Mouse (Mus musculus) midbrain, embryonic 13.5 days (tissue): Measurements from ENCODE around the gene Itm2b. TPM values are rescaled to one million over a fixed set of nuclear protein-coding genes. Genes with fewer than 3 reads are reported as not detected.

Experiments
- ATAC-seq: fragments of 200-750 bp; cut with Nextera tagmentation; 2 replicates; pipeline ENCODE4 v1.8.0; 2017; ENCODE audit warnings: mild to moderate bottlenecking, moderate TSS enrichment, moderate library complexity
- H3K27ac ChIP-seq: fragments of 300-500 bp; sonication (generic); 2 replicates; pipeline ENCODE4 v1.5.1; 2015; ENCODE audit warnings: inconsistent platforms, mild to moderate bottlenecking, moderate library complexity
- H3K27me3 ChIP-seq: fragments of 300-500 bp; sonication (generic); 2 replicates; pipeline ENCODE4 v1.6.1; 2015; ENCODE audit warnings: mild to moderate bottlenecking, inconsistent platforms
- H3K36me3 ChIP-seq: fragments of 300-500 bp; sonication (generic); 2 replicates; pipeline ENCODE4 v1.6.1; 2015; ENCODE audit warnings: mild to moderate bottlenecking, inconsistent platforms
- H3K4me1 ChIP-seq: fragments of 300-500 bp; sonication (generic); replicated peaks from 2 replicates; pipeline ENCODE4 v1.6.1; 2015; ENCODE audit warnings: inconsistent platforms
- H3K4me2 ChIP-seq: fragments of 300-500 bp; sonication (generic); replicated peaks from 2 replicates; pipeline ENCODE4 v1.6.1; 2015; ENCODE audit warnings: moderate library complexity, mild to moderate bottlenecking, inconsistent platforms
- H3K4me3 ChIP-seq: fragments of 300-500 bp; sonication (generic); replicated peaks from 2 replicates; pipeline ENCODE4 v1.5.1; 2015; ENCODE audit warnings: mild to moderate bottlenecking, inconsistent platforms
- H3K9ac ChIP-seq: fragments of 300-500 bp; sonication (generic); replicated peaks from 2 replicates; pipeline ENCODE4 v1.6.1; 2015; ENCODE audit warnings: mild to moderate bottlenecking, inconsistent platforms
- H3K9me3 ChIP-seq: fragments of 300-500 bp; sonication (generic); 2 replicates; pipeline ENCODE4 v1.6.1; 2016; ENCODE audit warnings: mild to moderate bottlenecking, inconsistent platforms
- WGBS: fragments of 180-500 bp; shearing (Covaris S2); methylation state at CpG from one replicate; pipeline ENCODE4 v1.1.7; 2015; 5-methylcytosine and 5-hydroxymethylcytosine counted together
- polyA plus RNA-seq: library from polyadenylated mRNA; unstranded; fragments of >200 nt; fragmentation: Nextera tagmentation; extraction: Ambion mirVana; gene quantifications from 2 replicates; pipeline ENCODE4 v1.2.1, GENCODE M21; 2015

Gene Itm2b
- polyA plus RNA-seq, 1 experiment from 2014 or later: 449 TPM

GRCm38 (mm10) chr14:73331386-73331785, 53.7 kb downstream of the Itm2b start:
- Histone ChIP-seq H3K4me1 (peaks cover 18% of the 10 kb centered on the region), H3K4me2 (no peak overlapping the region), H3K36me3 (no peaks in the 10 kb centered on the region), H3K27ac (no peak overlapping the region), H3K9me3 (no peaks in the 10 kb centered on the region), H3K4me3 (no peak overlapping the region), H3K9ac (no peak overlapping the region), H3K27me3 (no peaks in the 10 kb centered on the region)
- WGBS: 92% methylated on average over 4 of the region's 4 CpGs
- ATAC-seq: no peak

DNA sequence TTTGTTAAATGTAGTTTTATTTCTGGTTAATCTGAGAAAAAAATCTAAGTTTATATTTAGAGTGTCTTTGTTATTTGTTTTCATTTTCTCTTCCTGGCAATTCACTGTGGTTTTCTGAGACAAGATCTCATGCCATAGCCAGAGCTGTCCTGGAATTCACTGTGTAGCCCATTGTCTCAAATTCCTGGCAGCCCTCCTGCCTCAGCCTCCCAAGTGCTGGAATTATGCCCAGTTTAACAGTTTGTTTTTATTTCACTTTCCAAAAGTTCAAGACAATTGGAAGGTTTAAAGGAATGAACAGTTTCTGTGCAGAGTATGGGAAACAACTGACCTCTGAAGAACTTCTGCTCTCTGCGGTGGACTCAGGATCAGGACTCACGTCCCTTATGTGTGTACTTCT, 55.2 kb downstream of the Itm2b start:
- Histone ChIP-seq H3K4me2 (no peak overlapping the region), H3K4me1 (peaks cover 11% of the 10 kb centered on the region), H3K4me3 (no peak overlapping the region), H3K9ac (no peak overlapping the region), H3K36me3 (no peaks in the 10 kb centered on the region), H3K9me3 (no peaks in the 10 kb centered on the region), H3K27me3 (no peaks in the 10 kb centered on the region), H3K27ac (no peak overlapping the region)
- no peak for ATAC-seq
- WGBS: 83% methylated on average over 2 of the region's 2 CpGs

DNA sequence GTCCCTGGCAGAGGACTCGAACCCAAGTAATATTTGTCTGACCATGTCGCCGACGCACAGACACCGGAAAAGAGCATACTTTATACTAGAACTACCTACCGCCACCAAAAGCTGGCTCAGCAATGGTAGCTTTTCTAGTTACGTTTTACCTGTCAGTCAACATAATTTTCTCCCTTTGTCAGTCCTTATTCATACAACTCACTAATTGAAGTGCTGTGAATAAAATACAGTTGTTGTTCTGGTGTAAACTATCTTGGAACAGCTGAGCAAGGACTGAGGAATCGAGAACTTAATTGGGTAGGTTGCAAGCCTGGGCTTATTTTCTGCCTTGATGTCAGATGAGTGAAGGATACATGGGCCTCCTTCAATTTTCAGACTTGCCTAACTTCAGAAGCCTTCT, 58.6 kb downstream of the Itm2b start:
- H3K9me3 ChIP-seq: no peaks in the 10 kb centered on the region
- no peak for ATAC-seq
- peak overlapping the region; percentile 84 for H3K4me2 ChIP-seq
- H3K4me1 ChIP-seq: peaks cover 28% of the 10 kb centered on the region
- H3K4me3 ChIP-seq: peak overlapping the region; percentile 93
- H3K27ac ChIP-seq: peak overlapping the region; percentile 96
- no peaks in the 10 kb centered on the region for H3K27me3 ChIP-seq
- no peaks in the 10 kb centered on the region for H3K36me3 ChIP-seq
- WGBS: 8% methylated on average over 8 of the region's 8 CpGs
- peak overlapping the region; percentile 95 for H3K9ac ChIP-seq

- peak; percentile 90 for ATAC-seq
- Histone ChIP-seq H3K4me2 (peak within 1 kb of the TSS; percentile 84), H3K9ac (peak within 1 kb of the TSS; percentile 95), H3K4me1 (peaks cover 28% of the 10 kb centered on the region), H3K36me3 (0 out of 2 replicates have a peak, but pooled peaks cover 3% of the 10 kb centered on the region), H3K27ac (peak within 1 kb of the TSS; percentile 96), H3K9me3 (no peaks in the 10 kb centered on the region), H3K4me3 (peak within 1 kb of the TSS; percentile 93), H3K27me3 (no peaks in the 10 kb centered on the region)
- WGBS: under 1% methylated on average over 82 of the region's 135 CpGs
Observed at GRCm38 (mm10) chr14:73325456-73326381, 59.4 kb downstream of the Itm2b start, which contains the start of gene Rb1. Rb1 (minus strand) TSS chr14:73325822.

DNA sequence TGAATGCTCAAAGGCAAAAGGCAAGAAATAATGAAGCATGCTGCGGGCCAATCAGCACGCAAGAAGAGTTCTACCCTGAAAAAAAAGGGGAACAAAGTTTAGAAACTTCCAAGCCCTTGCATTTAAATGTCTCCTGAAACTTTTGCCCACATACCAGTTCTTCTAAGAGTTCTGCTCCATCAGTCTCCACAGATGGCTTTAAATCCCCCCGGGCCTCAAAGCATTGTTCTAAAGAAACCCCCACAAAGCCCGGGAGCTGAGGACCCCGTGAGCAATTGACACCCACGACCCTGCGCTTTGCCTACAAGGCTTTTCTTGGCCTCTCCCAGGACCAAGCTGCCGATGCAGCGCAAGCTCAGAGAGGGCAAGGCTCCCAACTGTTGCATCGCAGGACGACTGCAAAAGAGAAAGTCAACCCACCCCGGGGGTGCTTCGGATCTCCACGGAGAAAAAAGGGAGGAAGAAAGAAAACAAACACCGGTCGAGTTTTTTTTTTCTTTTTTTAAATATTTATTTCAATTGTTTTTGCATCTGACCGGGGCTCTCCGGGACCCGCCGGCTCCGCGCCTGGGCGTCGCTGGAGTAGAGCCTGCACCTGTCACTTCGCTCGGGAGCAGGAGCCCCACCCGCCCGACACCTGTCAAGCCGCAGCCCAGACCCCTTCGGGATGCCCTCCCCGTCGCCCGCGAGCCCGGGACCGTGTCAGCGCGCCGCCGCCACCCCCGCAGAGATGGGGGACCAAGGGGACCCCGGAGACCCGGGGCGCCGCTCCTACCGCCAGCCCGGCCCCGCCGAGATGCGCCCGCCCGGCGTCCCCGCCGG, 60.2 kb downstream of the Itm2b start:
- peak overlapping the region; percentile 84 for H3K4me2 ChIP-seq
- H3K36me3 ChIP-seq: peaks cover 7% of the 10 kb centered on the region; the same call in 1 of the 2 replicates
- peak overlapping the region; percentile 96 for H3K27ac ChIP-seq
- under 1% methylated on average over 51 of the region's 55 CpGs for WGBS
- peaks cover 28% of the 10 kb centered on the region for H3K4me1 ChIP-seq
- ATAC-seq: peak; percentile 75
- H3K9ac ChIP-seq: peak overlapping the region; percentile 95
- H3K9me3 ChIP-seq: no peaks in the 10 kb centered on the region
- no peaks in the 10 kb centered on the region for H3K27me3 ChIP-seq
- peak overlapping the region; percentile 93 for H3K4me3 ChIP-seq

DNA sequence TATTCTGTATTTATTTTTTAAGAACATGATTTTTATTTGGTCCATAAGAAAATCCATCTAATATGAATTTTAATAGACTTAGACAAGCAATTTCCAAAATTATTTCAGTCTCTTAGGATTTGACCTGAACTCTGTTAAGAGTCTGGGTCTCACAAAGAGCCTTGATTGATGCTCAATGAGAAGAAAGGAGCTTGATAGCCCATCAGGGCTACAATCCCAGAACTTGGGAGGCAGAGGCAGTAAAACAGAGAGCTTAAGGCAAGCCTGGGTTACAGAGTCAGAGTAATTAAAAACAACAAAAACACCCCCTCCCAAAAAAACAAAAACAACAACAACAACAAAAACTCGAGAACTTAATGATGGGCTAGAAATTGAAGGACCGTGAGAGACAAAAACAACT, 61.1 kb downstream of the Itm2b start:
- 50% methylated on average over 2 of the region's 2 CpGs for WGBS

DNA sequence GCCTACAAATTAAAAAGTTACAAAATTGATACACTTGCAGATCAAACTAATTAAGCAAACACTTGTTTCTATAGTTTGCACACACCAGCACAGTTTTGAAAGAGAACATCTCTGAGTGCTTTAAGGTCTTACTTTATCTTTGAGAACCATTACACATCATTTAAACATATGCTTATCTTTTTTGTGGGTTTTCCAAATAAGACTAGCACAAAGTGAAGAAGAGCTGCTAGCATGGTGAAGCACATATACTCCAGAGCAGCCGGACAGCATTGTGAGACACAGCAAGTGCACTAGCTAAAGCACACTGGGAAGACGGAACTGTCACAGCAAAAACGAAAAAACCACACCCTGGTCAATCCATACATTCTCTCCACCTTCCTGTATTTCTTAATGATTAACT, 62.9 kb downstream of the Itm2b start:
- Histone ChIP-seq H3K9me3 (no peaks in the 10 kb centered on the region), H3K27me3 (no peaks in the 10 kb centered on the region), H3K9ac (no peak overlapping the region), H3K36me3 (peaks cover 13% of the 10 kb centered on the region; the same call in 1 of the 2 replicates), H3K4me2 (no peak overlapping the region), H3K4me1 (peaks cover 25% of the 10 kb centered on the region), H3K27ac (no peak overlapping the region), H3K4me3 (no peak overlapping the region)
- 91% methylated on average over 3 of the region's 3 CpGs for WGBS
- no peak for ATAC-seq

More for the DNA sequence above, 61.1 kb downstream of the Itm2b start:
- no peak for ATAC-seq
- H3K9me3 ChIP-seq: no peaks in the 10 kb centered on the region
- no peak overlapping the region for H3K9ac ChIP-seq
- H3K27me3 ChIP-seq: no peaks in the 10 kb centered on the region
- H3K4me3 ChIP-seq: 0 out of 2 replicates have a peak overlapping the region, but pooled peaks have one; percentile 93
- H3K27ac ChIP-seq: no peak overlapping the region
- peak overlapping the region; percentile 84; the same call in 1 of the 2 replicates for H3K4me2 ChIP-seq
- H3K4me1 ChIP-seq: peaks cover 28% of the 10 kb centered on the region
- peaks cover 9% of the 10 kb centered on the region; the same call in 1 of the 2 replicates for H3K36me3 ChIP-seq

DNA sequence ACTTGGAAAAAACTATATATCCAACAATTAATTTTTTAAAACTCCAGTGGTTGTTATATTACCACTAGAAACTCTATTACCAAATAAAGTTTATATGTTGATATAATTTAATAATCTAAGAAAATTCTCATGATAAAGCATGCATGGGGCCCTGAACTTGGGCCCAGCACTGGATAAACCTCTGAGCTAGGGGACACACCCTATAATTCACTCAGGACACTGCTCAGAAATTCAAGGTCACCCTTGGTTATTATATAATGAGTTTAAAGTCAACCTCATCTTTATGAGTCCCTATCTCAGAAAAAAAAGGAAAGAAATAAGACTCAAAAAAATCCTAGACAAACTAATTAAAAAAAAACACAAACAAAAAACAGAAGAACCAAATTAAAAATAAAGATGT, 68.2 kb downstream of the Itm2b start:
- Histone ChIP-seq H3K27ac (no peak overlapping the region), H3K27me3 (no peaks in the 10 kb centered on the region), H3K9me3 (no peaks in the 10 kb centered on the region), H3K9ac (no peak overlapping the region), H3K36me3 (peaks cover 13% of the 10 kb centered on the region; the same call in 1 of the 2 replicates), H3K4me1 (peaks cover 12% of the 10 kb centered on the region; the same call in 1 of the 2 replicates), H3K4me2 (no peak overlapping the region), H3K4me3 (no peak overlapping the region)
- ATAC-seq: no peak

- 62% methylated on average over 4 of the region's 4 CpGs for WGBS
- Histone ChIP-seq H3K27ac (no peak overlapping the region), H3K4me1 (peaks cover 12% of the 10 kb centered on the region; the same call in 1 of the 2 replicates), H3K9me3 (no peaks in the 10 kb centered on the region), H3K9ac (no peak overlapping the region), H3K4me3 (no peak overlapping the region), H3K4me2 (no peak overlapping the region), H3K27me3 (no peaks in the 10 kb centered on the region), H3K36me3 (peaks cover 3% of the 10 kb centered on the region; the same call in 1 of the 2 replicates)
- ATAC-seq: no peak
Observed at GRCm38 (mm10) chr14:73313864-73314263, 71.2 kb downstream of the Itm2b start.

DNA sequence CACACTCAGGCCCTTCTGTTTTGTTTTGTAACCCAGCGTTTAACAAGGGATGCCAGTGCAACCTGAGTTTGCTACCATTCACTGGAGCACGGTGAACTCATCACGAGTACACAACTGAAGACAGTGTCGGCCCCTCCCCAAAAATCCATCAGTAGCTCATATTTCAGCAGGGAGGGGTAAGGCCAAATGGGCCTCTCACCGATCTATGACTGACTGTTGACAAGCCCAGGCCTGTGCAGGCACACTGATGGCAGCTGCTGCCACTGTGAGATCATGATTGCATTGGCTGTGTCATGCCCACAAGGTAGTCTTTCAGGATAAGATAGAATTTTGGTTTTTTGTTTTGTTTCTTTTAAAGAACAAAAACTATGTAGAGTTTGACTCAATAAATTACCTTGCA, 71.7 kb downstream of the Itm2b start:
- H3K27me3 ChIP-seq: no peaks in the 10 kb centered on the region
- peaks cover 12% of the 10 kb centered on the region; the same call in 1 of the 2 replicates for H3K4me1 ChIP-seq
- H3K4me2 ChIP-seq: no peak overlapping the region
- peak; percentile 34; the same call in 1 of the 2 replicates for ATAC-seq
- H3K9ac ChIP-seq: no peak overlapping the region
- H3K36me3 ChIP-seq: no peaks in the 10 kb centered on the region
- WGBS: 67% methylated on average over 5 of the region's 5 CpGs
- no peaks in the 10 kb centered on the region for H3K9me3 ChIP-seq
- no peak overlapping the region for H3K4me3 ChIP-seq
- H3K27ac ChIP-seq: no peak overlapping the region

GRCm38 (mm10) chr14:73312909-73313308, 72.2 kb downstream of the Itm2b start:
- WGBS: 86% methylated on average over 5 of the region's 5 CpGs
- H3K9me3 ChIP-seq: no peaks in the 10 kb centered on the region
- no peak overlapping the region for H3K4me2 ChIP-seq
- peaks cover 14% of the 10 kb centered on the region; the same call in 1 of the 2 replicates for H3K4me1 ChIP-seq
- no peak overlapping the region for H3K4me3 ChIP-seq
- no peak overlapping the region for H3K9ac ChIP-seq
- no peak overlapping the region for H3K27ac ChIP-seq
- H3K36me3 ChIP-seq: no peaks in the 10 kb centered on the region
- no peaks in the 10 kb centered on the region for H3K27me3 ChIP-seq
- no peak for ATAC-seq
